Mouse (Mus musculus) forebrain, embryonic 12.5 days (tissue): ENCODE results near the gene Tmem138. TPM values are rescaled to one million over a fixed set of nuclear protein-coding genes. Genes with fewer than 3 reads are reported as not detected.
A peak's percentile ranks its signal among the peaks of the same experiment; 100 is the strongest.

Experiments used
- ATAC-seq: fragments of 200-750 bp; cut with Nextera tagmentation; 2 replicates; pipeline ENCODE4 v1.8.0; 2017; ENCODE audit warnings: moderate TSS enrichment; ENCODE audit not compliant: low FRiP score
- H3K27ac ChIP-seq: fragments of 300-500 bp; sonication (generic); 2 replicates; pipeline ENCODE4 v1.5.1; 2016; ENCODE audit warnings: mild to moderate bottlenecking
- H3K27me3 ChIP-seq: fragments of 300-500 bp; sonication (generic); 2 replicates; pipeline ENCODE4 v1.6.1; 2016; ENCODE audit warnings: mild to moderate bottlenecking
- H3K36me3 ChIP-seq: fragments of 300-500 bp; sonication (generic); replicated peaks from 2 replicates; pipeline ENCODE4 v1.6.1; 2016; ENCODE audit warnings: mild to moderate bottlenecking
- H3K4me1 ChIP-seq: fragments of 300-500 bp; sonication (generic); 2 replicates; pipeline ENCODE4 v1.6.1; 2016
- H3K4me2 ChIP-seq: fragments of 300-500 bp; sonication (generic); 2 replicates; pipeline ENCODE4 v1.6.1; 2016; ENCODE audit warnings: mild to moderate bottlenecking, moderate library complexity
- H3K4me3 ChIP-seq: fragments of 300-500 bp; sonication (generic); replicated peaks from 2 replicates; pipeline ENCODE4 v1.5.1; 2016; ENCODE audit warnings: mild to moderate bottlenecking
- H3K9ac ChIP-seq: fragments of 300-500 bp; sonication (generic); 2 replicates; pipeline ENCODE4 v1.6.1; 2016; ENCODE audit warnings: mild to moderate bottlenecking
- H3K9me3 ChIP-seq: fragments of 300-500 bp; sonication (generic); 2 replicates; pipeline ENCODE4 v1.6.1; 2016
- WGBS: fragments of 180-500 bp; shearing (Covaris S2); methylation state at CpG from one replicate; pipeline ENCODE4 v1.1.7; 2016; 5-methylcytosine and 5-hydroxymethylcytosine counted together
- polyA plus RNA-seq: library from polyadenylated mRNA; unstranded; fragments of >200 nt; fragmentation: Nextera tagmentation; extraction: Ambion mirVana; gene quantifications from 2 replicates; pipeline ENCODE4 v1.2.1, GENCODE M21; 2016

Gene Tmem138
- polyA plus RNA-seq: 49.0 and 52.8 TPM in 2 replicates

DNA sequence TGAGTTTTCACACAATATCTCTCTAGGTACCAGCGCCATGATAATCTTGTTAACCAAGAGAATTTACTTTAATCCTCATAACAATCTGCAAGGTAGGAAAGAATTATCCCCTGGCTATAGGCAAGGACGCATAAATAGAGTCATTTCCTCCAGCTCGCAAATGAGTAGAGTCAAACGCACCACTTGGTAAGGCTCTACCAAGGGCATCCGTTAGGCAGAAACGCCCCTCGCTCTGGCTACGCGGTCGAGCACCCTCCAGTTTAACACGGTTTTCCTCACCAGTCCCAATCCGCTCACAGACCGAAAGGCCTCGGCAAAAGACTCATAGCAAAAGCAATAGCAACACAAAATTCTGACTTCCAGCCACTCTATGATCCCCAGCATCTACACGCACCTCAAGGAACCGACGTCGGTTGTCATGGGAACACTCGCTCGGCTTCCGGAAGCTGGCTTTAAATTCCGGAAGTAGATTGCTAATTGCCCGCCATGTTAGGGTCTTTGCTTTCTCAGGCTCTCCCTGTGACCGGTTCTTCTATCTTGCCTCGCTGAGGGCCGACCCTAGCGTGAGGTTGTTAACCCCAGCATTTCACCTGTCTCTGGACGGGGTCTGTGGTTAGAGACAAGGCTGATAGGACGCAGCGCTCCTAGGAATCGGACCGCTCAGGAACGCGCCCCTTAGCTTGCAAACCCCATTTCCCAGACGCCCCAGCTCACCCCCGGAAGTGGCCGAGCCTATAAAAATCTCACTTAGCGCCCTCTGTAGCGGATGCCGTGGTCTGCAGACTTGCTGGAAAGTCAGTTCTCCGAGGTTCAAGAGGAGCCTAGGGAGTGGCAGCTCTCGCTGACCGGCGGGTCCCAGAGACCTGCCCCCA, at the start of gene Tmem138, which contains the start of gene Cyb561a3:
Tmem138 (minus strand) TSS at position 673 of the 872 bp plus-strand sequence.
Cyb561a3 (plus strand) TSS at position 483 of the 872 bp plus-strand sequence.
- under 1% methylated on average over 44 of the region's 44 CpGs for WGBS
- H3K9ac ChIP-seq: peak within 1 kb of the TSS; percentile 75
- H3K27me3 ChIP-seq: no peaks in the 10 kb centered on the region
- peak within 1 kb of the TSS; percentile 87 for H3K27ac ChIP-seq
- H3K4me3 ChIP-seq: peak within 1 kb of the TSS; percentile 56
- no peaks in the 10 kb centered on the region for H3K9me3 ChIP-seq
- peak; percentile 96 for ATAC-seq
- H3K4me1 ChIP-seq: peaks cover 17% of the 10 kb centered on the region
- peak within 1 kb of the TSS; percentile 74 for H3K4me2 ChIP-seq
- peaks cover 31% of the 10 kb centered on the region for H3K36me3 ChIP-seq

GRCm38 (mm10) chr19:10608573-10609240, 31.5 kb upstream of the Tmem138 start:
- no peak for ATAC-seq
- Histone ChIP-seq H3K9ac (no peak overlapping the region), H3K4me3 (no peak overlapping the region), H3K27me3 (no peaks in the 10 kb centered on the region), H3K4me2 (no peak overlapping the region), H3K9me3 (no peaks in the 10 kb centered on the region), H3K4me1 (peaks cover 30% of the 10 kb centered on the region), H3K36me3 (peaks cover 62% of the 10 kb centered on the region), H3K27ac (no peak overlapping the region)
- 93% methylated on average over 5 of the region's 5 CpGs for WGBS

DNA sequence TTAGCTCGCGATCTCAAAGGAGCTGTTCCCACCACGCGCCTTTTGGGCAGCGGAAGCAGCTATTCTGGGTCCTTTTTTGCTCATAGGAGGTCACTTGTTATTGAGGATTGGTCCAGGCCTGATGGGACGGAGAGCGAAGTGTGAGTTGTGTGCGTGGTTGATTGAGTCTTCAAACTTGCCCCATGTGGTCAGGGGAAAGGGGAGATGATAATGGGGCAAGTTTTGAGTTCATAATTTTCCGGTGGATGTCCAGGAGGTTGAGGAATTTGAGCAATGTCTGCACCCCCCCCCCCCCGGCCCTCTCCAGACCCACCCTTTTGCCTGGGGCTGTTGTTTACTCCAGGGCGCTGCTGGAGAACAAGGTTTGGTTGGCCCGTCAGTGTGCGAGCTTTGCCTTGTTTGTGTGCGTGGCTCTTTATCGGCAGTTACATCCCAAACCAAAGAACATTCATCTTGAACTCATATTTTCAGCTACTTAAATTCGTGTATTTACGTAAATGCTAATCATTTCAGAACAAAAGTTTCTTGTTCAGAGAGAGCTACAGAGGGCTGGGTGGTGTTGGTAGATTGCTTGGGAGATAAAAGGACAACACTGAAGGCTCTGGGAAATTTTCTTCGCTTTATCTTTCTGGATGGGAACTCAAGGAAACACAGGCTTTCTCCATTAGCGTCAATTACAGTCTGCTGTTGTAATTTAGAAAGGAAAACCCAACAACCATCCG, 28.9 kb upstream of the Tmem138 start:
- peak overlapping the region; percentile 95 for H3K4me3 ChIP-seq
- no peaks in the 10 kb centered on the region for H3K27me3 ChIP-seq
- WGBS: 7% methylated on average over 20 of the region's 20 CpGs
- peaks cover 43% of the 10 kb centered on the region for H3K4me1 ChIP-seq
- peak overlapping the region; percentile 93 for H3K27ac ChIP-seq
- peak overlapping the region; percentile 95 for H3K9ac ChIP-seq
- peak overlapping the region; percentile 82 for H3K4me2 ChIP-seq
- peak; percentile 3; the same call in 1 of the 2 replicates for ATAC-seq
- H3K9me3 ChIP-seq: no peaks in the 10 kb centered on the region
- H3K36me3 ChIP-seq: peaks cover 37% of the 10 kb centered on the region

DNA sequence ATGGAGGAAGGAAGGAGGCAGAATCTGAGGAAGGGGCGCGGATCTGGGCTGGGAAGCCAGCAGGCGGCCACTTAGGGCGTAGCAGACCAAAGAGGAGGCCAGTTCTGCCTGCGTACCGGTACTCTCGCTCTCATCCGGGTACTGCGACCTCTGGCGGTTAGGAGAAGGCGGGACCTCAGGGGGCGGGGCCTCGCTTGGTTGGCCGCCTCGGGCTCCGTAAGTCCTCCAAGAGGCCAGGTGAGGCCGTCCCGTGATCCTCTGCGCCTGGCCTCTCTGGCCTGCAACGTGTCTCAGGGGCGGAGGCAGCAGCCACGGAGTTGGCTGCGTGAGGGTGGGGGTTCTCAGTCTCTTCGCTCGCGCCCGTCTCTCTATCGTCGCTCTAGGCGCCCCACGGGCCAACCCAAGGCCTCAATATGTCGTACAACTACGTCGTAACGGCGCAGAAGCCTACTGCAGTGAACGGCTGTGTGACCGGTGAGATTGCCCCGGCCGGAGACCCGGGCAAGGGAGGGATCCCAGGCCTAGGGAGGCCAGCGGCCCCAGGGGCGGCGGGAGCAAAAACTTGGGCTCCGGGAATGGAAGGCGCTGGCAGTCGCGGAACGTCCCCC, 28.2 kb upstream of the Tmem138 start, which contains the start of the genes Ddb1 and Tkfc:
Ddb1 (plus strand) TSS at position 35 of the 608 bp plus-strand sequence.
Tkfc (minus strand) TSS at position 362 of the 608 bp plus-strand sequence.
- peak within 1 kb of the TSS; percentile 82 for H3K4me2 ChIP-seq
- H3K27me3 ChIP-seq: no peaks in the 10 kb centered on the region
- H3K9me3 ChIP-seq: no peaks in the 10 kb centered on the region
- peak within 1 kb of the TSS; percentile 93 for H3K27ac ChIP-seq
- H3K4me3 ChIP-seq: peak within 1 kb of the TSS; percentile 95
- WGBS: under 1% methylated on average over 49 of the region's 49 CpGs
- peak within 1 kb of the TSS; percentile 95 for H3K9ac ChIP-seq
- peak; percentile 97 for ATAC-seq
- peaks cover 43% of the 10 kb centered on the region for H3K4me1 ChIP-seq
- peaks cover 32% of the 10 kb centered on the region for H3K36me3 ChIP-seq

- Histone ChIP-seq H3K4me3 (peak overlapping the region; percentile 95), H3K27ac (peak overlapping the region; percentile 93), H3K9ac (peak overlapping the region; percentile 95), H3K4me2 (peak overlapping the region; percentile 82), H3K9me3 (no peaks in the 10 kb centered on the region), H3K4me1 (peaks cover 43% of the 10 kb centered on the region), H3K36me3 (peaks cover 32% of the 10 kb centered on the region), H3K27me3 (no peaks in the 10 kb centered on the region)
- no peak for ATAC-seq
- 70% methylated on average over 3 of the region's 3 CpGs for WGBS
Observed at GRCm38 (mm10) chr19:10604534-10604933, 27.4 kb upstream of the Tmem138 start.

- Histone ChIP-seq H3K36me3 (peaks cover 31% of the 10 kb centered on the region), H3K9me3 (no peaks in the 10 kb centered on the region), H3K4me3 (no peak overlapping the region), H3K27me3 (no peaks in the 10 kb centered on the region), H3K27ac (peak overlapping the region; percentile 93; the same call in 1 of the 2 replicates), H3K9ac (0 out of 2 replicates have a peak overlapping the region, but pooled peaks have one; percentile 95), H3K4me1 (peaks cover 43% of the 10 kb centered on the region), H3K4me2 (no peak overlapping the region)
- no peak for ATAC-seq
- WGBS: 85% methylated on average over 18 of the region's 18 CpGs
Observed at GRCm38 (mm10) chr19:10603660-10604523, 26.7 kb upstream of the Tmem138 start.

- H3K4me3 ChIP-seq: peak overlapping the region; percentile 31
- under 1% methylated on average over 9 of the region's 9 CpGs for whole genome bisulfite sequencing
- ATAC-seq: peak; percentile 69
Observed at GRCm38 (mm10) chr19:10602787-10603186, 25.6 kb upstream of the Tmem138 start.

DNA sequence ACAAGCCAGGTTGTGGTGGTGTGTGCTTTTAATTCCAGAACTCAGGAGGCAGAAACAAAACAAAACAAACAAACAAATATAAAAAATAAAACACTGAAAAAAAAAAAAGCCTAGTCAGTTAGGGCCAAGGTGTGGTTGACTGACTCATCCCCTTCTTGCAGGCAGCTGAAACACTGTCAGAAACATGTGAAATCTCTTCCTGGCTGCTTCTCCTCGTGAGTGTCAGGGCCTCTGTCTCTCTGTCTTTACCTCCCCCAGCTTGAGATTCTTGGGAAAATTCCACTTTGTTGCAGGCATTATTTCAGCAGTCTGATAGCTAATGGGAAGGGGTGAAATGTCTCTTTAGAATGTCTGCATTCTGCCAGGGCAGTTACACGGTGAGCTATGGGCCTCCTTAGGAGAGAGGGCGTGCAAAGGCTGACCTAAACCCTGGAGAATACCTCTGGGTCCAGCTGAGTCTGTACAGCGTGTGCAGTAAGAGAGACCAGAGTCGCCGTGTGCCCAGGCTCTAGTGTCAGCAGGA, 25.1 kb upstream of the Tmem138 start:
- Histone ChIP-seq H3K9ac (peak overlapping the region; percentile 79), H3K4me2 (peak overlapping the region; percentile 58), H3K27ac (peak overlapping the region; percentile 94), H3K27me3 (no peaks in the 10 kb centered on the region), H3K36me3 (peaks cover 24% of the 10 kb centered on the region), H3K9me3 (no peaks in the 10 kb centered on the region), H3K4me3 (peak overlapping the region; percentile 31), H3K4me1 (peaks cover 36% of the 10 kb centered on the region)
- WGBS: 2% methylated on average over 6 of the region's 6 CpGs
- peak; percentile 40; the same call in 1 of the 2 replicates for ATAC-seq

More at GRCm38 (mm10) chr19:10602787-10603186, 25.6 kb upstream of the Tmem138 start:
- H3K27me3 ChIP-seq: no peaks in the 10 kb centered on the region
- H3K4me1 ChIP-seq: peaks cover 40% of the 10 kb centered on the region
- H3K27ac ChIP-seq: peak overlapping the region; percentile 94
- peak overlapping the region; percentile 79 for H3K9ac ChIP-seq
- H3K4me2 ChIP-seq: peak overlapping the region; percentile 58
- no peaks in the 10 kb centered on the region for H3K9me3 ChIP-seq
- H3K36me3 ChIP-seq: peaks cover 27% of the 10 kb centered on the region

- Histone ChIP-seq H3K9ac (no peak overlapping the region), H3K4me1 (peaks cover 23% of the 10 kb centered on the region), H3K4me2 (no peak overlapping the region), H3K9me3 (no peaks in the 10 kb centered on the region), H3K4me3 (no peak overlapping the region), H3K27me3 (no peaks in the 10 kb centered on the region), H3K36me3 (peaks cover 37% of the 10 kb centered on the region), H3K27ac (no peak overlapping the region)
- ATAC-seq: no peak
- 94% methylated on average over 2 of the region's 2 CpGs for WGBS
Observed at GRCm38 (mm10) chr19:10599648-10600047, 22.5 kb upstream of the Tmem138 start.

DNA sequence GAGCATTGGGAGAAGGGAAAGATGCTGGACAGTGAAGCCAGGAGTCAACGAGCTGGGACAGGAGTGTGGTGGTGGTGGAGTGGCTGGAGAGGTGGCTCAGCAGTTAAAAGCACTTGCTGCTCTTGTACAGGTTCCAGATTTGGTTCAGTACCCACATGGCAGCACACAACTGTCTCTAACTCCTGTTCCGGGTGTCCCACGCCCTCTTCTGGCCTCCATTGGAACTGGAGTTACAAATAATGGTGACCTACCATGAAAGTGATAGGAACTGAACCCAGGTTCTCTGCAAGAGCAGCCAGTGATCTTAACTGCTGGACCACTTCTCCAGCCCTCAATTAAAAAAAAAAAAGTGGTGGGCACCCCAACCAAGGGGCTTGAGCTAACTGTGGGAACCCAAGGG, 21.0 kb upstream of the Tmem138 start:
- 41% methylated on average over 3 of the region's 3 CpGs for WGBS
- peaks cover 50% of the 10 kb centered on the region for H3K36me3 ChIP-seq
- no peak for ATAC-seq

More for the DNA sequence above, 21.0 kb upstream of the Tmem138 start:
- H3K4me1 ChIP-seq: peaks cover 9% of the 10 kb centered on the region
- H3K4me3 ChIP-seq: no peak overlapping the region
- H3K4me2 ChIP-seq: no peak overlapping the region
- H3K9ac ChIP-seq: no peak overlapping the region
- no peak overlapping the region for H3K27ac ChIP-seq
- H3K9me3 ChIP-seq: no peaks in the 10 kb centered on the region
- no peaks in the 10 kb centered on the region for H3K27me3 ChIP-seq
